Mouse (Mus musculus): ENCODE data around the gene Shmt1. TPM values are rescaled to one million over a fixed set of nuclear protein-coding genes. Genes with fewer than 3 reads are reported as not detected.

Shmt1 gene
- total RNA-seq, 2 experiments from 2014 or later: 8.6 to 9.6 TPM

GRCm38 (mm10) chr11:60779673-60780189, 31.8 kb downstream of the Shmt1 start:
- Histone ChIP-seq H3K27ac (no peak overlapping the region), H3K4me3 (peak overlapping the region; percentile 37; the same call in 1 of the 2 replicates)
- no peak for TF ChIP-seq CTCF (conservative IDR thresholded peaks at IDR 0.05)
- DNase-seq (ENCODE audit: low spot score in 2 of 2): no peak

GRCm38 (mm10) chr11:60777801-60778370, 33.6 kb downstream of the Shmt1 start:
- H3K27ac ChIP-seq: peak overlapping the region; percentile 96
- H3K4me3 ChIP-seq: peak overlapping the region; percentile 93
- no peak for TF ChIP-seq CTCF (conservative IDR thresholded peaks at IDR 0.05)
- no peak for DNase-seq (ENCODE audit: low spot score in 2 of 2)

- H3K27ac ChIP-seq: peak within 1 kb of the TSS; percentile 96
- H3K4me3 ChIP-seq: peak within 1 kb of the TSS; percentile 93
- peak; percentile 83 to 89 for DNase-seq (ENCODE audit: low spot score in 2 of 2)
- no peak for TF ChIP-seq CTCF (conservative IDR thresholded peaks at IDR 0.05)
These were observed 34.4 kb downstream of the Shmt1 start, which contains the start of the genes Top3a and Smcr8 for GRCm38 (mm10) chr11:60776829-60777740. TSS of gene Top3a (minus strand) at chr11:60777365. TSS of gene Smcr8 (plus strand) at chr11:60777524.

- DNase-seq (ENCODE audit: low spot score in 2 of 2): no peak
- peak overlapping the region; percentile 96 for H3K27ac ChIP-seq
These were observed 35.2 kb downstream of the Shmt1 start for GRCm38 (mm10) chr11:60776107-60776828.

GRCm38 (mm10) chr11:60775578-60775977, 35.9 kb downstream of the Shmt1 start:
- no peak overlapping the region for H3K27ac ChIP-seq
- no peak for DNase-seq (ENCODE audit: low spot score in 2 of 2)
- no peak overlapping the region for H3K4me3 ChIP-seq
- no peak for TF ChIP-seq CTCF (conservative IDR thresholded peaks at IDR 0.05)

More at GRCm38 (mm10) chr11:60776107-60776828, 35.2 kb downstream of the Shmt1 start:
- no peak for TF ChIP-seq CTCF (conservative IDR thresholded peaks at IDR 0.05)
- H3K4me3 ChIP-seq: peak overlapping the region; percentile 93

- TF ChIP-seq CTCF (conservative IDR thresholded peaks at IDR 0.05): no peak
- no peak overlapping the region for H3K27ac ChIP-seq
- no peak overlapping the region for H3K4me3 ChIP-seq
- DNase-seq (ENCODE audit: low spot score in 2 of 2): no peak
These were observed 36.7 kb downstream of the Shmt1 start for GRCm38 (mm10) chr11:60774841-60775240.

- Histone ChIP-seq H3K4me3 (no peak overlapping the region), H3K27ac (no peak overlapping the region)
- no peak for DNase-seq (ENCODE audit: low spot score in 2 of 2)
- TF ChIP-seq CTCF (conservative IDR thresholded peaks at IDR 0.05): no peak
These were observed 37.3 kb downstream of the Shmt1 start for GRCm38 (mm10) chr11:60774158-60774689.

- DNase-seq (ENCODE audit: low spot score in 2 of 2): no peak
- Histone ChIP-seq H3K27ac (no peak overlapping the region), H3K4me3 (no peak overlapping the region)
- peak; percentile 24 for TF ChIP-seq CTCF (conservative IDR thresholded peaks at IDR 0.05)
These were observed 39.4 kb downstream of the Shmt1 start for GRCm38 (mm10) chr11:60772161-60772560.

GRCm38 (mm10) chr11:60770776-60771175, 40.7 kb downstream of the Shmt1 start:
- no peak for TF ChIP-seq CTCF (conservative IDR thresholded peaks at IDR 0.05)
- no peak for DNase-seq (ENCODE audit: low spot score in 2 of 2)
- Histone ChIP-seq H3K4me3 (no peak overlapping the region), H3K27ac (no peak overlapping the region)

GRCm38 (mm10) chr11:60769322-60769721, 42.2 kb downstream of the Shmt1 start:
- no peak for DNase-seq (ENCODE audit: low spot score in 2 of 2)
- H3K27ac ChIP-seq: no peak overlapping the region
- no peak overlapping the region for H3K4me3 ChIP-seq
- TF ChIP-seq CTCF (conservative IDR thresholded peaks at IDR 0.05): no peak

- H3K27ac ChIP-seq: no peak overlapping the region
- no peak for DNase-seq (ENCODE audit: low spot score in 2 of 2)
- TF ChIP-seq CTCF (conservative IDR thresholded peaks at IDR 0.05): peak; percentile 62
- no peak overlapping the region for H3K4me3 ChIP-seq
These were observed 44.5 kb downstream of the Shmt1 start for GRCm38 (mm10) chr11:60766969-60767368.

GRCm38 (mm10) chr11:60761681-60762080, 49.8 kb downstream of the Shmt1 start:
- no peak for TF ChIP-seq CTCF (conservative IDR thresholded peaks at IDR 0.05)
- DNase-seq (ENCODE audit: low spot score in 2 of 2): no peak
- H3K4me3 ChIP-seq: no peak overlapping the region
- H3K27ac ChIP-seq: no peak overlapping the region

All from layer of hippocampus, adult 2 months (tissue).